Mouse (Mus musculus) brain, embryonic 18.5 days (tissue): ENCODE data around the gene Olfr1408.

Source experiments
- DNase-seq: peaks from one replicate; pipeline ENCODE4 v3.0.0-alpha.2; 2012; ENCODE audit warnings: low read depth, low spot score

Olfr1408 gene

DNA sequence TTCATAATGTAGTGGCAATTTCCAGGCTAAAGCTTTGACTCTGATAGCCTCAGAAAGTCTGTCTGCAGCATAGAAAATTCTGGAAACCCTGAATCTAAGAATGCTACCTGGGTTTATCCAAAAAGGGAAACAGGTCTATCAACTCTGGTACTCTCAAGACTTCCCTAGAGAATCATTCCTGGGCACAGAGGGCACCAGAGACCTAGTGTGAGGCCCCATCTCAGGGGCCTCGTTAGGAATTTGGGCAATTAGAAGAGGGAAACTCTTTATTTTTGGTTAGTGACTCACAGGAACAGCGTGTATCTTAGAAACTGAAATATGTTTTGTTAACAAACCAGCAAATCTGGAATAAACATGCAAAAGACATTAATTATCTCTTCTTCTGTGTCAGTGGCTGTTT is at the start of gene Olfr1408:
Gene Olfr1408, minus strand, starts transcription at position 101 of the 400 bp plus-strand sequence.
- no peak for DNase-seq

DNA sequence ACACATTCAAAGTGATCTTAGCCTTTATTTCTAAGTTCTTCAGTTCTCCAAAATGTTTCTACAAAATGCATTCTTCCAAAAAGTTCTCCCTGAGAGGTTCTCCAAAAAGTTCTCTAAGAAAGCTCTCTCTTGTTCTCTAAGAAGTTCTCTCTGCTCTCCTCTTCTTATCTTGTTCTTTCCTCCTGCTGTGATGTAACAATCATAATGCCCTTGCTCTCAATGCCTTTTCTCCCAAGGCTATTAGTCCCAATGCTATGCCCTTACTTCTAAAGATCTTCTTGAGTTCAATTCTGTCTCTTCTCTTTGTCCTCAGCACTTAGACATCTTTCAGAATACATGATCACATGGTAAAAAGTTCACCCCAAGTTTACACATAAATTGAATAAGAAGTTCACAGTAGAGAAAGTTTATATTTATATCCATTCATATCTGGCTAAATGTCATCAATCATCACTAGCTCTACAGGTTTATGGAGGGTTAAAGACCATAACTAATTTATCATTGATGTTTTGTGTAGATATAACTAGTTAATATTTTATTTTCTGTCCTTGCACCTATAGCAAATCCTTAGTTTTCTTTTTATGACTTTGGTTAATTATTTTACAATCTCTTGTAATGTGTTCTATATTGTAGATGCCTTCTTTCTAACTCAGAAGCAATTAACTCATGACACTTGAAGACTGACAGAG is 37.1 kb upstream of the Olfr1408 start:
- DNase-seq = no peak
